Mouse (Mus musculus) midbrain, embryonic 10.5 days (tissue): ENCODE data around the gene Wnt5b. TPM values are rescaled to one million over a fixed set of nuclear protein-coding genes. Genes with fewer than 3 reads are reported as not detected.

Experiments
- DNase-seq: peaks from one replicate; pipeline ENCODE4 v3.0.0-alpha.2; 2017; ENCODE audit warnings: low spot score
- H3K27ac ChIP-seq: fragments of 300-500 bp; sonication (generic); replicated peaks from 2 replicates; pipeline ENCODE4 v1.5.1; 2016; ENCODE audit warnings: mild to moderate bottlenecking
- H3K27me3 ChIP-seq: fragments of 300-500 bp; sonication (generic); 2 replicates; pipeline ENCODE4 v1.6.1; 2016; ENCODE audit warnings: low read depth, mild to moderate bottlenecking; ENCODE audit not compliant: poor library complexity, severe bottlenecking
- H3K36me3 ChIP-seq: fragments of 300-500 bp; sonication (generic); 2 replicates; pipeline ENCODE4 v1.6.1; 2016; ENCODE audit warnings: mild to moderate bottlenecking, moderate library complexity
- H3K4me1 ChIP-seq: fragments of 300-500 bp; sonication (generic); 2 replicates; pipeline ENCODE4 v1.6.1; 2016
- H3K4me3 ChIP-seq: fragments of 300-500 bp; sonication (generic); 2 replicates; pipeline ENCODE4 v1.5.1; 2016; ENCODE audit warnings: mild to moderate bottlenecking, moderate library complexity
- H3K9me3 ChIP-seq: fragments of 300-500 bp; sonication (generic); replicated peaks from 2 replicates; pipeline ENCODE4 v1.6.1; 2016; ENCODE audit warnings: mild to moderate bottlenecking
- WGBS: fragments of 180-500 bp; shearing (Covaris S2); methylation state at CpG from one replicate; pipeline ENCODE4 v1.1.7; 2016; 5-methylcytosine and 5-hydroxymethylcytosine counted together
- polyA plus RNA-seq: library from polyadenylated mRNA; unstranded; fragments of >200 nt; fragmentation: Nextera tagmentation; extraction: Ambion mirVana; gene quantifications from 2 replicates; pipeline ENCODE4 v1.2.1, GENCODE M21; 2016

Wnt5b gene
- polyA plus RNA-seq, 1 experiment from 2014 or later, result 19.0 TPM

- Histone ChIP-seq H3K36me3 (peaks cover 25% of the 10 kb centered on the region), H3K4me1 (peaks cover 20% of the 10 kb centered on the region), H3K27ac (peak overlapping the region; percentile 71), H3K27me3 (no peaks in the 10 kb centered on the region), H3K4me3 (no peak overlapping the region), H3K9me3 (no peaks in the 10 kb centered on the region)
- WGBS, result 60% methylated on average over 8 of the region's 8 CpGs
- no peak for DNase-seq
Measured at GRCm38 (mm10) chr6:119437894-119438761, 106.0 kb downstream of the Wnt5b start.

- no peak for DNase-seq
- H3K27ac ChIP-seq, result no peak overlapping the region
- H3K4me1 ChIP-seq, result peaks cover 18% of the 10 kb centered on the region
- no peaks in the 10 kb centered on the region for H3K27me3 ChIP-seq
- peaks cover 41% of the 10 kb centered on the region for H3K36me3 ChIP-seq
- no peaks in the 10 kb centered on the region for H3K9me3 ChIP-seq
- 91% methylated on average over 4 of the region's 4 CpGs for WGBS
- H3K4me3 ChIP-seq, result no peak overlapping the region
Measured at GRCm38 (mm10) chr6:119434394-119434793, 109.8 kb downstream of the Wnt5b start.

- WGBS, result 89% methylated on average over 6 of the region's 6 CpGs
- Histone ChIP-seq H3K36me3 (peaks cover 50% of the 10 kb centered on the region), H3K27me3 (no peaks in the 10 kb centered on the region), H3K9me3 (peaks cover 6% of the 10 kb centered on the region; the same call in 1 of the 2 replicates), H3K4me1 (no peaks in the 10 kb centered on the region), H3K4me3 (no peak overlapping the region), H3K27ac (no peak overlapping the region)
- DNase-seq, result no peak
Measured at GRCm38 (mm10) chr6:119431751-119432324, 112.3 kb downstream of the Wnt5b start.

- peaks cover 50% of the 10 kb centered on the region for H3K36me3 ChIP-seq
- 50% methylated on average over 2 of the region's 2 CpGs for WGBS
Measured at GRCm38 (mm10) chr6:119430508-119430907, 113.6 kb downstream of the Wnt5b start.

GRCm38 (mm10) chr6:119429311-119429710 lies 114.8 kb downstream of the Wnt5b start:
- Histone ChIP-seq H3K27ac (no peak overlapping the region), H3K27me3 (no peaks in the 10 kb centered on the region), H3K9me3 (peaks cover 6% of the 10 kb centered on the region; the same call in 1 of the 2 replicates), H3K36me3 (peaks cover 44% of the 10 kb centered on the region), H3K4me3 (no peak overlapping the region), H3K4me1 (no peaks in the 10 kb centered on the region)
- DNase-seq, result no peak
- 95% methylated on average over 13 of the region's 13 CpGs for WGBS

More at GRCm38 (mm10) chr6:119430508-119430907, 113.6 kb downstream of the Wnt5b start:
- Histone ChIP-seq H3K27me3 (no peaks in the 10 kb centered on the region), H3K27ac (no peak overlapping the region), H3K4me1 (no peaks in the 10 kb centered on the region), H3K9me3 (peaks cover 6% of the 10 kb centered on the region; the same call in 1 of the 2 replicates), H3K4me3 (no peak overlapping the region)
- no peak for DNase-seq

- H3K27ac ChIP-seq, result no peak overlapping the region
- DNase-seq, result no peak
- peaks cover 6% of the 10 kb centered on the region; the same call in 1 of the 2 replicates for H3K9me3 ChIP-seq
- H3K4me1 ChIP-seq, result no peaks in the 10 kb centered on the region
- no peak overlapping the region for H3K4me3 ChIP-seq
- H3K27me3 ChIP-seq, result no peaks in the 10 kb centered on the region
- peaks cover 37% of the 10 kb centered on the region for H3K36me3 ChIP-seq
- WGBS, result 86% methylated on average over 3 of the region's 3 CpGs
Measured at GRCm38 (mm10) chr6:119428611-119429010, 115.5 kb downstream of the Wnt5b start.

GRCm38 (mm10) chr6:119421001-119421400 lies 123.1 kb downstream of the Wnt5b start:
- Histone ChIP-seq H3K27me3 (peaks cover 23% of the 10 kb centered on the region), H3K36me3 (no peaks in the 10 kb centered on the region), H3K9me3 (no peaks in the 10 kb centered on the region), H3K4me1 (peaks cover 31% of the 10 kb centered on the region), H3K4me3 (no peak overlapping the region), H3K27ac (no peak overlapping the region)
- 90% methylated on average over 4 of the region's 4 CpGs for WGBS
- no peak for DNase-seq

GRCm38 (mm10) chr6:119420357-119420756 lies 123.8 kb downstream of the Wnt5b start:
- H3K4me1 ChIP-seq, result peaks cover 31% of the 10 kb centered on the region
- 94% methylated on average over 5 of the region's 5 CpGs for WGBS
- H3K9me3 ChIP-seq, result no peaks in the 10 kb centered on the region
- H3K36me3 ChIP-seq, result no peaks in the 10 kb centered on the region
- no peak overlapping the region for H3K27ac ChIP-seq
- H3K4me3 ChIP-seq, result no peak overlapping the region
- DNase-seq, result no peak
- peaks cover 30% of the 10 kb centered on the region for H3K27me3 ChIP-seq

- H3K27ac ChIP-seq, result peak overlapping the region; percentile 87
- H3K4me1 ChIP-seq, result peaks cover 31% of the 10 kb centered on the region
- no peaks in the 10 kb centered on the region for H3K9me3 ChIP-seq
- H3K36me3 ChIP-seq, result no peaks in the 10 kb centered on the region
- peaks cover 35% of the 10 kb centered on the region for H3K27me3 ChIP-seq
- H3K4me3 ChIP-seq, result no peak overlapping the region
- peak; percentile 22 for DNase-seq
- WGBS, result 30% methylated on average over 7 of the region's 7 CpGs
Measured at GRCm38 (mm10) chr6:119419412-119419811, 124.7 kb downstream of the Wnt5b start.

GRCm38 (mm10) chr6:119418392-119419251 lies 125.5 kb downstream of the Wnt5b start:
- Histone ChIP-seq H3K27ac (peak overlapping the region; percentile 87), H3K9me3 (no peaks in the 10 kb centered on the region), H3K27me3 (peaks cover 35% of the 10 kb centered on the region), H3K36me3 (no peaks in the 10 kb centered on the region), H3K4me3 (0 out of 2 replicates have a peak overlapping the region, but pooled peaks have one; percentile 9), H3K4me1 (peaks cover 31% of the 10 kb centered on the region)
- DNase-seq, result peak; percentile 66
- WGBS, result 14% methylated on average over 7 of the region's 7 CpGs

- H3K27ac ChIP-seq, result peak overlapping the region; percentile 87
- peak overlapping the region; percentile 39 for H3K4me3 ChIP-seq
- 53% methylated on average over 7 of the region's 7 CpGs for WGBS
- H3K27me3 ChIP-seq, result peaks cover 35% of the 10 kb centered on the region
- no peaks in the 10 kb centered on the region for H3K36me3 ChIP-seq
- DNase-seq, result no peak
- H3K9me3 ChIP-seq, result no peaks in the 10 kb centered on the region
- H3K4me1 ChIP-seq, result peaks cover 31% of the 10 kb centered on the region
Measured at GRCm38 (mm10) chr6:119417821-119418220, 126.3 kb downstream of the Wnt5b start.

- H3K36me3 ChIP-seq, result no peaks in the 10 kb centered on the region
- H3K9me3 ChIP-seq, result no peaks in the 10 kb centered on the region
- peaks cover 32% of the 10 kb centered on the region for H3K27me3 ChIP-seq
- peak within 1 kb of the TSS; percentile 87 for H3K27ac ChIP-seq
- peaks cover 31% of the 10 kb centered on the region for H3K4me1 ChIP-seq
- H3K4me3 ChIP-seq, result peak within 1 kb of the TSS; percentile 39
- WGBS, result 7% methylated on average over 12 of the region's 12 CpGs
- DNase-seq, result peak; percentile 60
Measured at GRCm38 (mm10) chr6:119417354-119417753, 126.8 kb downstream of the Wnt5b start, which contains the start of gene Adipor2. Gene Adipor2 (minus strand): TSS chr6:119417704.
